ENCODE assay signal across 25 mouse cellular contexts in genomic region chr19:24103802-24104201, GRCm38 (mm10).
A peak's percentile ranks its signal among the peaks of the same experiment; 100 is the strongest.
DNase-seq lines count a peak whose midpoint lies in the region; ATAC-seq and TF ChIP-seq lines count a peak whose summit lies in the region.
"Had no signal": no experiment of that assay in that cellular context is flagged by ENCODE, and none has a peak within 500 bp of the region (broad histone marks: within the 10 kb centered on the region; RNA-seq: fewer than 3 reads in every experiment).

No protein-coding gene starts in this region.

- H3K27me3 ChIP-seq in heart, embryonic 13.5 days (replicated peaks): no peaks in the 10 kb centered on the region
- no peaks in the 10 kb centered on the region for H3K27me3 ChIP-seq in intestine, postnatal 0 days (replicated peaks; ENCODE audit: control insufficient read depth, insufficient read depth, low read length)
- H3K27me3 ChIP-seq in intestine, embryonic 16.5 days (replicated peaks; ENCODE audit: control insufficient read depth, insufficient read depth, low read length): no peaks in the 10 kb centered on the region
- H3K27me3 ChIP-seq in lung, postnatal 0 days (replicated peaks; ENCODE audit: insufficient read depth, low read length): no peaks in the 10 kb centered on the region
- H3K27me3 ChIP-seq: CH12.LX; embryonic facial prominence, embryonic 12.5 days; forebrain, embryonic 13.5 days; Patski had no signal

- no peaks in the 10 kb centered on the region for H3K9me3 ChIP-seq in heart, embryonic 13.5 days
- no peaks in the 10 kb centered on the region for H3K9me3 ChIP-seq in intestine, postnatal 0 days (ENCODE audit: control insufficient read depth)
- no peaks in the 10 kb centered on the region for H3K9me3 ChIP-seq in intestine, embryonic 16.5 days (ENCODE audit: control insufficient read depth, low read length)
- H3K9me3 ChIP-seq in lung, postnatal 0 days (ENCODE audit: low read length): no peaks in the 10 kb centered on the region
- H3K9me3 ChIP-seq: embryonic facial prominence, embryonic 10.5 days; embryonic facial prominence, embryonic 12.5 days; forebrain, embryonic 13.5 days; G1E had no signal

- H3K4me1 ChIP-seq in heart, embryonic 13.5 days: peaks cover 20% of the 10 kb centered on the region
- no peaks in the 10 kb centered on the region for H3K4me1 ChIP-seq in intestine, postnatal 0 days (replicated peaks; ENCODE audit: control insufficient read depth, insufficient read depth, low read length)
- H3K4me1 ChIP-seq in intestine, embryonic 16.5 days (ENCODE audit: control insufficient read depth, insufficient read depth, low read length): no peaks in the 10 kb centered on the region
- no peaks in the 10 kb centered on the region for H3K4me1 ChIP-seq in lung, postnatal 0 days (ENCODE audit: insufficient read depth, low read depth, low read length)
- H3K4me1 ChIP-seq: embryonic facial prominence, embryonic 12.5 days; forebrain, embryonic 13.5 days had no signal

- intact Hi-C loops in heart, postnatal 10 days (cut with DNase I): loop anchor here (5.0 kb wide), 1 partner anchor 122 kb away; no protein-coding TSS in a partner anchor

- no peak for ATAC-seq in heart, embryonic 13.5 days (ENCODE audit: extremely low read depth, insufficient number of reproducible peaks, low FRiP score, low TSS enrichment)
- ATAC-seq in intestine, postnatal 0 days: no peak
- no peak for ATAC-seq in intestine, embryonic 16.5 days
- peak; percentile 93 for ATAC-seq in lung, postnatal 0 days
- ATAC-seq: activated CD4-positive, CD25-positive, alpha-beta regulatory T cell, adult 4 months; CD4-positive, CD25-positive, alpha-beta regulatory T cell, adult 4 months; forebrain, embryonic 13.5 days; Patski had no signal

- peak; percentile 77 for DNase-seq in heart, adult 11 months
- DNase-seq in heart, postnatal 10 days: no peak
- no peak for DNase-seq in heart, adult 9 months (ENCODE audit: low spot score in 2 of 2)
- DNase-seq in lung, postnatal 0 days (ENCODE audit: low spot score): peak; percentile 50
- DNase-seq in lung, postnatal 4 days: no peak
- DNase-seq: adrenal gland, adult 8-10 months; adrenal gland, postnatal 14 days; adrenal gland, postnatal 36 days; B cell, adult 2 months; cerebellum, adult 11-12 months; cerebellum, adult 2 months; cerebellum, adult 9-10 months; cerebellum, postnatal 10 days; cerebellum, postnatal 25 days had no signal

- 61% methylated on average over 3 of the region's 3 CpGs for whole genome bisulfite sequencing in heart, embryonic 13.5 days
- 70% methylated on average over 3 of the region's 3 CpGs for WGBS in intestine, postnatal 0 days
- WGBS in intestine, embryonic 16.5 days: 77% methylated on average over 3 of the region's 3 CpGs
- 62% methylated on average over 3 of the region's 3 CpGs for WGBS in lung, postnatal 0 days

- H3K4me3 ChIP-seq in heart, embryonic 13.5 days: no peak overlapping the region
- no peak overlapping the region for H3K4me3 ChIP-seq in intestine, postnatal 0 days (ENCODE audit: low read depth, low read length)
- no peak overlapping the region for H3K4me3 ChIP-seq in intestine, embryonic 16.5 days (ENCODE audit: low read length)
- H3K4me3 ChIP-seq in lung, postnatal 0 days (ENCODE audit: low read depth, low read length): no peak overlapping the region
- H3K4me3 ChIP-seq: embryonic facial prominence, embryonic 10.5 days; embryonic facial prominence, embryonic 12.5 days; forebrain, embryonic 13.5 days had no signal

- peak; percentile 53 for TF ChIP-seq EP300 in lung, postnatal 0 days (IDR thresholded peaks at IDR 0.05)

- H3K4me2 ChIP-seq in heart, embryonic 13.5 days: no peak overlapping the region
- no peak overlapping the region for H3K4me2 ChIP-seq in intestine, postnatal 0 days (replicated peaks; ENCODE audit: low read depth)
- H3K4me2 ChIP-seq in intestine, embryonic 16.5 days (ENCODE audit: low read depth, low read length): no peak overlapping the region
- no peak overlapping the region for H3K4me2 ChIP-seq in lung, postnatal 0 days (replicated peaks; ENCODE audit: low read depth, low read length)
- H3K4me2 ChIP-seq: embryonic facial prominence, embryonic 12.5 days; forebrain, embryonic 13.5 days had no signal

- 0 out of 2 replicates have a peak overlapping the region, but pooled peaks have one; percentile 10 for H3K9ac ChIP-seq in heart, embryonic 13.5 days
- no peak overlapping the region for H3K9ac ChIP-seq in intestine, postnatal 0 days (ENCODE audit: low read depth, low read length)
- H3K9ac ChIP-seq in intestine, embryonic 16.5 days (ENCODE audit: low read depth, low read length): no peak overlapping the region
- no peak overlapping the region for H3K9ac ChIP-seq in lung, postnatal 0 days (replicated peaks; ENCODE audit: low read depth)
- H3K9ac ChIP-seq: embryonic facial prominence, embryonic 12.5 days; forebrain, embryonic 13.5 days had no signal

- peaks cover 80% of the 10 kb centered on the region for H3K36me3 ChIP-seq in heart, embryonic 13.5 days
- peaks cover 42% of the 10 kb centered on the region for H3K36me3 ChIP-seq in intestine, postnatal 0 days (ENCODE audit: control insufficient read depth, insufficient read depth)
- peaks cover 6% of the 10 kb centered on the region; the same call in 1 of the 2 replicates for H3K36me3 ChIP-seq in intestine, embryonic 16.5 days (ENCODE audit: control insufficient read depth, insufficient read depth, low read length)
- H3K36me3 ChIP-seq in lung, postnatal 0 days (ENCODE audit: insufficient read depth, low read length): peaks cover 18% of the 10 kb centered on the region; the same call in 1 of the 2 replicates
- H3K36me3 ChIP-seq: G1E had no signal

- TF ChIP-seq CTCF in intestine, postnatal 0 days (IDR thresholded peaks at IDR 0.05; ENCODE audit: low read depth): no peak
- no peak for TF ChIP-seq CTCF in lung, postnatal 0 days (IDR thresholded peaks at IDR 0.05)

- peak overlapping the region; percentile 32; the same call in 1 of the 2 replicates for H3K27ac ChIP-seq in heart, embryonic 13.5 days (replicated peaks)
- H3K27ac ChIP-seq in intestine, postnatal 0 days (ENCODE audit: low read depth, low read length): peak overlapping the region; percentile 1; the same call in 1 of the 2 replicates
- H3K27ac ChIP-seq in intestine, embryonic 16.5 days (ENCODE audit: low read length): no peak overlapping the region
- peak overlapping the region; percentile 54; the same call in 1 of the 2 replicates for H3K27ac ChIP-seq in lung, postnatal 0 days (ENCODE audit: low read length)
- H3K27ac ChIP-seq: embryonic facial prominence, embryonic 10.5 days; embryonic facial prominence, embryonic 12.5 days; forebrain, embryonic 13.5 days had no signal

Comparison
In these comparisons a context has a peak if more than half of its experiments do, and no peak if none do; other contexts are left out.
1. DNase-seq: peak in heart, adult 11 months (single experiment) and lung, postnatal 0 days (single experiment); none in heart, postnatal 10 days (0 of 2), heart, adult 9 months (0 of 2) and lung, postnatal 4 days (0 of 2).